Mouse (Mus musculus) liver, embryonic 14.5 days (tissue): ENCODE results near the gene Gm11009. TPM values are rescaled to one million over a fixed set of nuclear protein-coding genes. Genes with fewer than 3 reads are reported as not detected.
"Not testable (repeated sequence)": the region's sequence is repeated elsewhere in the genome, so short reads cannot be mapped to it uniquely, and the experiment has no call there.

Experiments used
- ATAC-seq: fragments of 200-750 bp; cut with Nextera tagmentation; 2 replicates; pipeline ENCODE4 v1.8.0; 2017; ENCODE audit warnings: moderate number of reproducible peaks, mild to moderate bottlenecking, moderate library complexity; ENCODE audit not compliant: insufficient read depth
- DNase-seq, 3 experiments: peaks; one replicate each; pipeline ENCODE4 v3.0.0-alpha.2; 2012 to 2013; ENCODE audit warnings: low read depth in 3 of 3, low spot score in 3 of 3
- H3K27ac ChIP-seq: fragments of 300-500 bp; sonication (generic); 2 replicates; pipeline ENCODE4 v1.5.1; 2014; ENCODE audit warnings: moderate library complexity, mild to moderate bottlenecking, control low read depth, inconsistent platforms
- H3K27me3 ChIP-seq: fragments of 300-500 bp; sonication (generic); 2 replicates; pipeline ENCODE4 v1.6.1; 2014; ENCODE audit warnings: mild to moderate bottlenecking, low read length, moderate library complexity; ENCODE audit not compliant: control insufficient read depth, insufficient read depth
- H3K36me3 ChIP-seq: fragments of 300-500 bp; sonication (generic); replicated peaks from 2 replicates; pipeline ENCODE4 v1.6.1; 2014; ENCODE audit warnings: low read depth; ENCODE audit not compliant: control insufficient read depth, insufficient read depth
- H3K4me1 ChIP-seq, 2 experiments: fragments of 200-500 bp in 1 of 2; fragments of 300-500 bp in 1 of 2; sonication (generic) in 1 of 2; replicated peaks; 2 replicates each; pipeline ENCODE4 v1.6.1; 2012 to 2014; ENCODE audit warnings: antibody characterized with exemption in 1 of 2, inconsistent platforms in 1 of 2, low read length in 1 of 2; ENCODE audit not compliant: control insufficient read depth in 2 of 2, insufficient read depth in 2 of 2
- H3K4me2 ChIP-seq: fragments of 300-500 bp; sonication (generic); 2 replicates; pipeline ENCODE4 v1.6.1; 2014; ENCODE audit warnings: low read depth, mild to moderate bottlenecking, control low read depth, moderate library complexity
- H3K4me3 ChIP-seq, 2 experiments: fragments of 200-500 bp in 1 of 2; fragments of 300-500 bp in 1 of 2; sonication (generic) in 1 of 2; 2 replicates each; pipeline ENCODE4 v1.5.1; 2012 to 2014; ENCODE audit warnings: low read depth in 2 of 2, low read length in 2 of 2, mild to moderate bottlenecking in 2 of 2, control low read depth in 1 of 2, inconsistent platforms in 1 of 2, moderate library complexity in 1 of 2; ENCODE audit not compliant: insufficient read depth in 1 of 2
- H3K9ac ChIP-seq: fragments of 300-500 bp; sonication (generic); replicated peaks from 2 replicates; pipeline ENCODE4 v1.6.1; 2014; ENCODE audit warnings: mild to moderate bottlenecking, control low read depth, moderate library complexity
- H3K9me3 ChIP-seq: fragments of 300-500 bp; sonication (generic); 2 replicates; pipeline ENCODE4 v1.6.1; 2016; ENCODE audit warnings: low read length, mixed read lengths; ENCODE audit not compliant: control insufficient read depth
- WGBS: fragments of 180-500 bp; shearing (Covaris S2); extraction: QIAGEN DNeasy Blood & Tissue Kit; methylation state at CpG from one replicate; pipeline ENCODE4 v1.1.7; 2014; ENCODE audit not compliant: insufficient replicate concordance; 5-methylcytosine and 5-hydroxymethylcytosine counted together
- polyA plus RNA-seq, 2 experiments: library from polyadenylated mRNA; depleted of rRNA in 1 of 2; stranded (reverse) in 1 of 2; unstranded in 1 of 2; fragments of >200 nt; fragmentation: Nextera tagmentation in 1 of 2; extraction: Ambion mirVana in 1 of 2; gene quantifications; 2 replicates each; pipeline versions ENCODE4 v1.2.1 to v1.2.3; 2012 to 2014

The Gm11009 gene
- not detected in 2 replicates for polyA plus RNA-seq (2012; rRNA removed)
- polyA plus RNA-seq (2014; fragmentation: Nextera tagmentation; extraction: Ambion mirVana), result not detected in 2 replicates

GRCm38 (mm10) chr2:176319394-176319793, at the start of gene Gm11009:
Gene Gm11009 (minus strand): TSS chr2:176319494.
- H3K9ac ChIP-seq, H3K4me1 ChIP-seq, DNase-seq, H3K4me2 ChIP-seq, H3K36me3 ChIP-seq, H3K27me3 ChIP-seq, H3K27ac ChIP-seq, H3K9me3 ChIP-seq, ATAC-seq, H3K4me3 ChIP-seq: not testable (repeated sequence)
- WGBS, result no CpG with 5 or more reads among the region's 2 CpGs

Other genes with a start within 250 kb of the Gm11009 start
- 0.08 and 0.23 TPM in 2 replicates for gene Gm2004, start 169.7 kb downstream of the Gm11009 start, polyA plus RNA-seq (2012; rRNA removed)
- 0.44 and 0.50 TPM in 2 replicates for gene Gm2004, start 169.7 kb downstream of the Gm11009 start, polyA plus RNA-seq (2014; fragmentation: Nextera tagmentation; extraction: Ambion mirVana)
- gene 2210418O10Rik, start 92.9 kb downstream of the Gm11009 start, polyA plus RNA-seq (2012; rRNA removed), result 0.86 and 0.96 TPM in 2 replicates
- 4.0 and 6.1 TPM in 2 replicates for gene 2210418O10Rik, start 92.9 kb downstream of the Gm11009 start, polyA plus RNA-seq (2014; fragmentation: Nextera tagmentation; extraction: Ambion mirVana)
- 0.26 TPM in 1 of 2 replicates, not detected in the other for gene Gm14435, start 104.1 kb upstream of the Gm11009 start, polyA plus RNA-seq (2012; rRNA removed)
- 4.5 and 6.0 TPM in 2 replicates for gene Gm14435, start 104.1 kb upstream of the Gm11009 start, polyA plus RNA-seq (2014; fragmentation: Nextera tagmentation; extraction: Ambion mirVana)
- gene Gm14434, start 167.3 kb upstream of the Gm11009 start, polyA plus RNA-seq (2012; rRNA removed), result 0.74 and 1.2 TPM in 2 replicates
- gene Gm14434, start 167.3 kb upstream of the Gm11009 start, polyA plus RNA-seq (2014; fragmentation: Nextera tagmentation; extraction: Ambion mirVana), result 0.36 and 4.3 TPM in 2 replicates
- gene Zfp967, start 201.6 kb upstream of the Gm11009 start, polyA plus RNA-seq (2012; rRNA removed), result not detected in 2 replicates
- gene Zfp967, start 201.6 kb upstream of the Gm11009 start, polyA plus RNA-seq (2014; fragmentation: Nextera tagmentation; extraction: Ambion mirVana), result not detected in 2 replicates